In the genomic region with DNA sequence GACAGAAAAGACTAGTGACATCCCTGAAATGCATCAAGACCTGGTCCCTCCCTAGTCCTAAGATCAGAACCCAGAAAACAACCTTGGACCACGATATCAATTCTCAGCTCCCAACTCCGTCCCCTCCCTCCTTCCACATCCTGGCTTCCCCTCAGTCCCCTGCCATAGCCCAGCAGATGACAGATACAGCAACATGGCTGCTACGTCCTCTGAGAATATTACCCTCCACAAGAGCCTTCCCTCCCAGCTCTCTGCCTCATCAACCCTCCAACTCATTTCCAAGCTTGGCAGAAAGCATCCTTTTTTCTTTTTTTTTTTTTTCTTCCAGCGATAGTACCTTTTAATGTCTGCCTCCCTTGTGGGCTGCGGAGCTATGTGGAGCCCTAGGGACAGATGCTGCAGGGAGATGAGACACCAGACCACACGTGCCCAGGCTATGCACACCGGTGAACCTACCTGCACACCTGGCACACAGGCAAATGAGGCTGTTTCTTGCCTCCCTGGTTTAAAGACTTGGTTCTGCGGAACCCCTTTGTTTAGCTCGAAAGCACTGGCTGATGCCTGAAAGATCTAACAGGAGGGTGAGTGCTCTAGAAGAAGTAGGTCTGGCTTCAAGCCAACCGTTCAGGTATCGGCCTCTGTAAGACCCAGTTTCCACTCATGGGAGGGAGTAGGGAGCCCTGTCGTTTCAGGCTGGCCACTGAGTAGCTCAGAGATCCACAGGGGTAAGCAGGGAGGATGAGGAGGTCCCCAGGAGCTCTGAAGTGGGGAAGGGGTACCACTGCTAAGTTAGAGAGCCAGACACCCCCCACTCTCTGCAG, we compare ENCODE assay signal across 20 mouse cellular contexts. TPM values are rescaled to one million over a fixed set of nuclear protein-coding genes. Genes with fewer than 3 reads are reported as not detected.
DNase-seq lines count a peak whose midpoint lies in the region; ATAC-seq and TF ChIP-seq lines count a peak whose summit lies in the region.
"Had no signal": no experiment of that assay in that cellular context is flagged by ENCODE, and none has a peak within 500 bp of the region (broad histone marks: within the 10 kb centered on the region; RNA-seq: fewer than 3 reads in every experiment).

No protein-coding gene starts in this region.

- TF ChIP-seq EP300 in lung, postnatal 0 days (IDR thresholded peaks at IDR 0.05), result no peak

- peak overlapping the region; percentile 69 for H3K27ac ChIP-seq in forebrain, embryonic 15.5 days (replicated peaks)
- H3K27ac ChIP-seq in forebrain, embryonic 10.5 days, result no peak overlapping the region
- H3K27ac ChIP-seq in lung, postnatal 0 days (ENCODE audit: low read length), result no peak overlapping the region
- H3K27ac ChIP-seq in midbrain, embryonic 13.5 days, result 0 out of 2 replicates have a peak overlapping the region, but pooled peaks have one; percentile 0
- H3K27ac ChIP-seq: left cerebral cortex, adult 2 months; liver, embryonic 12.5 days; neural tube, embryonic 12.5 days had no signal

- H3K4me3 ChIP-seq in forebrain, embryonic 15.5 days, result no peak overlapping the region
- H3K4me3 ChIP-seq in forebrain, embryonic 10.5 days, result no peak overlapping the region
- no peak overlapping the region for H3K4me3 ChIP-seq in lung, postnatal 0 days (ENCODE audit: low read depth, low read length)
- no peak overlapping the region for H3K4me3 ChIP-seq in midbrain, embryonic 13.5 days (replicated peaks)
- H3K4me3 ChIP-seq: left cerebral cortex, adult 2 months; liver, embryonic 12.5 days; neural tube, embryonic 12.5 days had no signal

- H3K4me1 ChIP-seq in forebrain, embryonic 15.5 days, result peaks cover 8% of the 10 kb centered on the region; the same call in 1 of the 2 replicates
- H3K4me1 ChIP-seq in forebrain, embryonic 10.5 days, result no peaks in the 10 kb centered on the region
- no peaks in the 10 kb centered on the region for H3K4me1 ChIP-seq in lung, postnatal 0 days (ENCODE audit: insufficient read depth, low read depth, low read length)
- peaks cover 3% of the 10 kb centered on the region; the same call in 1 of the 2 replicates for H3K4me1 ChIP-seq in midbrain, embryonic 13.5 days (replicated peaks)
- H3K4me1 ChIP-seq: neural tube, embryonic 12.5 days had no signal

- H3K9me3 ChIP-seq in forebrain, embryonic 15.5 days, result no peaks in the 10 kb centered on the region
- H3K9me3 ChIP-seq in forebrain, embryonic 10.5 days, result no peaks in the 10 kb centered on the region
- H3K9me3 ChIP-seq in lung, postnatal 0 days (ENCODE audit: low read length), result no peaks in the 10 kb centered on the region
- H3K9me3 ChIP-seq in midbrain, embryonic 13.5 days, result no peaks in the 10 kb centered on the region
- H3K9me3 ChIP-seq: G1E; liver, embryonic 12.5 days; neural tube, embryonic 12.5 days had no signal

- DNase-seq in forebrain, embryonic 10.5 days (ENCODE audit: extremely low spot score, low spot score), result no peak
- DNase-seq in lung, postnatal 0 days (ENCODE audit: low spot score), result peak; percentile 19
- no peak for DNase-seq in lung, postnatal 36 days
- no peak for DNase-seq in gastrocnemius, postnatal 4 days (ENCODE audit: low spot score in 2 of 2)
- no peak for DNase-seq in left cerebral cortex, adult 11 months (ENCODE audit: low spot score)
- DNase-seq: adrenal gland, postnatal 25 days; cerebellum, adult 11-12 months; heart, adult 18-20 months; heart, postnatal 4 days; kidney, postnatal 36 days; left cerebral cortex, postnatal 4 days; lung, adult 2 months; thymus, postnatal 25 days had no signal

- no peaks in the 10 kb centered on the region for H3K27me3 ChIP-seq in forebrain, embryonic 15.5 days
- no peaks in the 10 kb centered on the region for H3K27me3 ChIP-seq in forebrain, embryonic 10.5 days (ENCODE audit: poor library complexity, severe bottlenecking)
- H3K27me3 ChIP-seq in lung, postnatal 0 days (replicated peaks; ENCODE audit: insufficient read depth, low read length), result no peaks in the 10 kb centered on the region
- no peaks in the 10 kb centered on the region for H3K27me3 ChIP-seq in midbrain, embryonic 13.5 days
- H3K27me3 ChIP-seq: neural tube, embryonic 12.5 days had no signal

- H3K9ac ChIP-seq in forebrain, embryonic 15.5 days (replicated peaks), result no peak overlapping the region
- H3K9ac ChIP-seq in lung, postnatal 0 days (replicated peaks; ENCODE audit: low read depth), result no peak overlapping the region
- H3K9ac ChIP-seq in midbrain, embryonic 13.5 days (replicated peaks), result no peak overlapping the region
- H3K9ac ChIP-seq: liver, embryonic 12.5 days; neural tube, embryonic 12.5 days had no signal

- WGBS in forebrain, embryonic 15.5 days, result 64% methylated on average over 12 of the region's 12 CpGs
- WGBS in forebrain, embryonic 10.5 days, result 91% methylated on average over 12 of the region's 12 CpGs
- WGBS in lung, postnatal 0 days, result 71% methylated on average over 12 of the region's 12 CpGs
- WGBS in midbrain, embryonic 13.5 days, result 85% methylated on average over 12 of the region's 12 CpGs

- TF ChIP-seq CTCF in lung, postnatal 0 days (IDR thresholded peaks at IDR 0.05), result no peak

- no peak for ATAC-seq in forebrain, embryonic 15.5 days (replicated peaks)
- ATAC-seq in lung, postnatal 0 days, result no peak
- ATAC-seq in midbrain, embryonic 13.5 days, result no peak
- ATAC-seq: intestine, embryonic 16.5 days; liver, embryonic 12.5 days had no signal

- no peak overlapping the region for H3K4me2 ChIP-seq in forebrain, embryonic 15.5 days (replicated peaks)
- no peak overlapping the region for H3K4me2 ChIP-seq in lung, postnatal 0 days (replicated peaks; ENCODE audit: low read depth, low read length)
- H3K4me2 ChIP-seq in midbrain, embryonic 13.5 days (replicated peaks), result no peak overlapping the region
- H3K4me2 ChIP-seq: liver, embryonic 12.5 days; neural tube, embryonic 12.5 days had no signal

- peaks cover 8% of the 10 kb centered on the region; the same call in 1 of the 2 replicates for H3K36me3 ChIP-seq in forebrain, embryonic 15.5 days
- H3K36me3 ChIP-seq in forebrain, embryonic 10.5 days (replicated peaks), result peaks cover 58% of the 10 kb centered on the region
- peaks cover 7% of the 10 kb centered on the region; the same call in 1 of the 2 replicates for H3K36me3 ChIP-seq in lung, postnatal 0 days (ENCODE audit: insufficient read depth, low read length)
- peaks cover 26% of the 10 kb centered on the region for H3K36me3 ChIP-seq in midbrain, embryonic 13.5 days

RNA-seq across cellular contexts. Expression of a gene that starts 45.0 kb away (rescaled TPM):
- polyA plus RNA-seq in forebrain, embryonic 15.5 days (2015; fragmentation: Nextera tagmentation; extraction: Ambion mirVana), result 14.5 and 18.2 TPM in 2 replicates
- polyA plus RNA-seq in forebrain, embryonic 10.5 days (2016; fragmentation: Nextera tagmentation; extraction: Ambion mirVana), result 19.3 and 20.4 TPM in 2 replicates
- 16.5 and 19.4 TPM in 2 replicates for polyA plus RNA-seq in lung, postnatal 0 days (2015; fragmentation: Nextera tagmentation; extraction: Ambion mirVana)
- 14.9 and 15.5 TPM in 2 replicates for polyA plus RNA-seq in midbrain, embryonic 13.5 days (2015; fragmentation: Nextera tagmentation; extraction: Ambion mirVana)
- 10 to 100 TPM; 11.9 to 12.5 TPM for total RNA-seq in gastrocnemius, postnatal 4 days (2021)

RNA-seq across cellular contexts. Expression of a gene that starts 54.9 kb away (rescaled TPM):
- polyA plus RNA-seq in forebrain, embryonic 15.5 days (2015; fragmentation: Nextera tagmentation; extraction: Ambion mirVana), result 47.2 and 47.4 TPM in 2 replicates
- polyA plus RNA-seq in forebrain, embryonic 10.5 days (2016; fragmentation: Nextera tagmentation; extraction: Ambion mirVana), result 18.5 and 20.7 TPM in 2 replicates
- polyA plus RNA-seq in lung, postnatal 0 days (2015; fragmentation: Nextera tagmentation; extraction: Ambion mirVana), result 16.6 and 18.3 TPM in 2 replicates
- polyA plus RNA-seq in midbrain, embryonic 13.5 days (2015; fragmentation: Nextera tagmentation; extraction: Ambion mirVana), result 47.0 and 50.6 TPM in 2 replicates
- total RNA-seq in gastrocnemius, postnatal 4 days (2021), result 10 to 100 TPM; 36.9 to 39.6 TPM

Comparison
In these comparisons a context has a peak if more than half of its experiments do, and no peak if none do; other contexts are left out.
1. H3K27ac ChIP-seq: peak in forebrain, embryonic 15.5 days (single experiment) and midbrain, embryonic 13.5 days (single experiment); none in forebrain, embryonic 10.5 days (single experiment) and lung, postnatal 0 days (single experiment).